Mouse (Mus musculus): ENCODE data around the gene Tfdp1.

DNA sequence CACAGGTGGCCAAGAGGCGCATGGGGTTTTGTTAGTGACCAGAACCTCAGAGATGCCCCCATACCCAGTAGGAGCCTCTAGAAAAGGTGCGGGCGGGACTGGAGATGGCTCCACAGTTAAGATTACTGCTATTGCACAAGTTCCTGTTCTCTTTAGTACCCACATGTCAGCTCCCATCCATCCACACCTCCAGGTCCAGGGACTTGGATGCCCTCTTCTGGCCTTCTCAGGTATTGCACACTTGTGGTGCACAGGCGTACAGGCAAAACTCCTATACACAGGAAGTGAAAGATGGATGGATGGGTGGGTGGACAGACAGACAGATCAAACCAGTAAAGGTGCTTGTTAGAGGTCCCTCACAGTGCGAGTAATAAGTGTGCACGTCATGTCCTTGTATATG, 23.3 kb downstream of the Tfdp1 start:
- TF ChIP-seq POLR2A (IDR thresholded peaks at IDR 0.05; ENCODE audit: insufficient read depth, low read depth, low read length), result no peak
- TF ChIP-seq CTCF (IDR thresholded peaks at IDR 0.05; ENCODE audit: insufficient read depth, low read depth, low read length), result no peak
